Mouse (Mus musculus) E14TG2a.4 (cell line): ENCODE results near the gene Vmn1r85.

Experiments used
- CTCF ChIP-seq: conservative IDR thresholded peaks from 2 replicates; pipeline ENCODE4 v1.5.1; 2014; ENCODE audit warnings: low read length
- NANOG ChIP-seq: IDR thresholded peaks from 2 replicates; pipeline ENCODE4 v1.6.1; 2014; ENCODE audit warnings: borderline replicate concordance, low read length, mixed read lengths
- POU5F1 ChIP-seq: IDR thresholded peaks from 2 replicates; pipeline ENCODE4 v1.6.1; 2014; ENCODE audit warnings: low read length, borderline replicate concordance

- TF ChIP-seq CTCF (no peak), POU5F1 (no peak), NANOG (no peak)
Observed at GRCm38 (mm10) chr7:13035211-13035855, 59.6 kb downstream of the Vmn1r85 start.
